Mouse (Mus musculus) embryonic facial prominence, embryonic 10.5 days (tissue): Measurements from ENCODE around the gene Rab36. TPM values are rescaled to one million over a fixed set of nuclear protein-coding genes. Genes with fewer than 3 reads are reported as not detected.
A peak's percentile ranks its signal among the peaks of the same experiment; 100 is the strongest.

Experiments
- DNase-seq: peaks from one replicate; pipeline ENCODE4 v3.0.0-alpha.2; 2017; ENCODE audit warnings: low spot score
- H3K27ac ChIP-seq: fragments of 300-500 bp; sonication (generic); replicated peaks from 2 replicates; pipeline ENCODE4 v1.5.1; 2016; ENCODE audit warnings: mild to moderate bottlenecking
- H3K27me3 ChIP-seq: fragments of 300-500 bp; sonication (generic); replicated peaks from 2 replicates; pipeline ENCODE4 v1.6.1; 2016; ENCODE audit warnings: low read depth, mild to moderate bottlenecking; ENCODE audit not compliant: poor library complexity, severe bottlenecking
- H3K36me3 ChIP-seq: fragments of 300-500 bp; sonication (generic); replicated peaks from 2 replicates; pipeline ENCODE4 v1.6.1; 2016; ENCODE audit warnings: mild to moderate bottlenecking, moderate library complexity
- H3K4me1 ChIP-seq: fragments of 300-500 bp; sonication (generic); 2 replicates; pipeline ENCODE4 v1.6.1; 2016
- H3K4me3 ChIP-seq: fragments of 300-500 bp; sonication (generic); 2 replicates; pipeline ENCODE4 v1.5.1; 2016; ENCODE audit warnings: mild to moderate bottlenecking, moderate library complexity
- H3K9me3 ChIP-seq: fragments of 300-500 bp; sonication (generic); 2 replicates; pipeline ENCODE4 v1.6.1; 2016; ENCODE audit warnings: mild to moderate bottlenecking
- WGBS: fragments of 180-500 bp; shearing (Covaris S2); methylation state at CpG from one replicate; pipeline ENCODE4 v1.1.7; 2016; 5-methylcytosine and 5-hydroxymethylcytosine counted together
- polyA plus RNA-seq: library from polyadenylated mRNA; unstranded; fragments of >200 nt; fragmentation: Nextera tagmentation; extraction: Ambion mirVana; gene quantifications from 2 replicates; pipeline ENCODE4 v1.2.1, GENCODE M21; 2016

Gene Rab36
- polyA plus RNA-seq, 1 experiment from 2014 or later, result 13.1 TPM

DNA sequence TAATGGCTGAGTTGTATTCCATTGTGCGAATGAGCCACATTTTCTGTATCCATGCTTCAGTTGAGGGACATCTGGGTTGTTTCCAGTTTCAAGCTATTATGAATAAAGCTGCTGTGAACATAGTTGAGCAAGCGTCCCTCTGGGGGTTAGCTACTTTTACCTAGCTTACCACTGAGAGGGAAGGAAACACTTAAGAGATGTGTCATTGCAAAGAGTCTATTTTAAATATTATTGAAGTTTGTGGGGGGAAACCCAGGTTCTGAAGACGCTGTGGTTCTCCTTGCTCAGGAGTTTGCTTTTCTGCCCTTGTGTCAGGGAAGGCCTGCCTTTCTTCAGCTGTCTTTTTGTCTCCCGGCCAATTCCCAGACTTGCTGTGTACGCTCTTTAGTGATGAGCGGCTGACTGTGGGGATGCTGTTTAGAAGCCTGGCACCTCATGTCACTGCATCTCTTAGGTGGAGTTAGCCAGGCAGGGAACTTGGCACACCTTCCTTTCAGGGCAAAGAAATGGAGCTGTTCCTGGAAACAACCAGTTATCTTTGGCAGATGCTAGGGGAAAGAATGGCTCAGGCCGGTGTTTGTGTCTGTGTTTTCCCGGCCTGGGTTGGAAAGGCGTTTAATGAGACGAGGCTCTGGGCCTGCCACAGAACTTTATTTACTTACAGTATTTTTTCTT, 54.8 kb downstream of the Rab36 start:
- Histone ChIP-seq H3K27ac (no peak overlapping the region), H3K4me3 (no peak overlapping the region), H3K27me3 (peaks cover 15% of the 10 kb centered on the region), H3K4me1 (peaks cover 33% of the 10 kb centered on the region), H3K36me3 (peaks cover 11% of the 10 kb centered on the region), H3K9me3 (no peaks in the 10 kb centered on the region)
- WGBS, result 91% methylated on average over 10 of the region's 10 CpGs
- DNase-seq, result no peak

DNA sequence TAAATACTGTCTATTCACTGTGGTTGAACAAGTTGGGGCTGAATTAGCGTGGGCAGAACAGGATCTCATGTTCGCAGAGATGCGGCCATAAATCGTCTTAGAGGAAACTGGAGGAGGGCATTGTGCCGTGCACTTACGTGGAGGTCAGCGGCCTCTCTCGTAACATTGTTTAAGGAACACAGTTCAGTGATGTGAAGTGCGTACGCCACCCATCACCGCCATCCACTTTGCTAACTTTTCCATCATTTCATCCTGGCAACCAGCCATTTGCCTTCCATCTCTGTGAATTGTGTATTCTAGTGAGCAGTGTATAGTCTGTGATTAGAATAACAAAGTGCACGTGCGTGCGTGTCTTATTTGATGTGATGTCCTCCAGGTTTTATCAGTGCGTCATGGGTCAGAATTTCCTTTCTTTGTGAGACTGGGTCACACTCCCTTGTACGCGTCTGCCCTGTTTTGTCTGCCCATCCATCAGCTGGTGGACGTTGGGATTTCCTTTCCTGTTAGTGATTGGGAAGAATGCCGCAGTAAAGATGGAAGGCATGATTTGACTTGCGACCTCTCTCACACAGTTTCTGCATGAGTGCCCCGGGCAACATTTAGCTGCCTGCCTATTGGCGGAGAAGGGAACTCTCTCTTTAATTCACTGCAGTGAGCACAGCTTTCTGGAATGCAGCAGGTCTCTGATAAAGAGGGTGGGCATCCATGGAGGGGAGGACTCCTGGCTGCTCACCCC, 56.6 kb downstream of the Rab36 start:
- no peak overlapping the region for H3K4me3 ChIP-seq

DNA sequence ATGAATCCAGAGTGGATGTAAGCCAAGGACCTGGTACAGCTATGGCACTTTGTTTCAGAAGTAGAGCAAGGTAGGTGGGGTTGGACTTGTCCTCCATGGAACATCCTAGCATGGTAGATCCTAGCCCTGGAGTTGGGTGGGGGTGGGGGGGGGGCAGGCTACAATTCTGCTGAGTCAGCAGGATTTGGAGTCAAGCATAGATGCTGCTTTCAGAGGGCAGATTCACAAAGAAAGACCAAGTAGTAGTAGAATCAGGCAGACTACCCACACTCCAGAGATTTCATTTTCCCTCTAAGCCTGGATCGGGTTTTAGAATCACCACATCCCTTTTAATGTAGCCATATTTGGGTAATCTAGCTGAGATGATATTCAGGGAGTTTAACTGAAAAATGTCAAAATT, 57.5 kb downstream of the Rab36 start:
- WGBS, result 98% methylated on average over 1 of the region's 1 CpGs
- peaks cover 60% of the 10 kb centered on the region for H3K4me1 ChIP-seq
- no peak overlapping the region for H3K4me3 ChIP-seq
- no peaks in the 10 kb centered on the region for H3K9me3 ChIP-seq
- H3K36me3 ChIP-seq, result no peaks in the 10 kb centered on the region
- DNase-seq, result no peak
- H3K27ac ChIP-seq, result no peak overlapping the region
- peaks cover 16% of the 10 kb centered on the region for H3K27me3 ChIP-seq

More for the DNA sequence above, 56.6 kb downstream of the Rab36 start:
- 56% methylated on average over 22 of the region's 22 CpGs for WGBS
- H3K4me1 ChIP-seq, result peaks cover 51% of the 10 kb centered on the region
- H3K27me3 ChIP-seq, result peaks cover 16% of the 10 kb centered on the region
- no peak overlapping the region for H3K27ac ChIP-seq
- no peaks in the 10 kb centered on the region for H3K9me3 ChIP-seq
- peak; percentile 52 for DNase-seq
- no peaks in the 10 kb centered on the region for H3K36me3 ChIP-seq

DNA sequence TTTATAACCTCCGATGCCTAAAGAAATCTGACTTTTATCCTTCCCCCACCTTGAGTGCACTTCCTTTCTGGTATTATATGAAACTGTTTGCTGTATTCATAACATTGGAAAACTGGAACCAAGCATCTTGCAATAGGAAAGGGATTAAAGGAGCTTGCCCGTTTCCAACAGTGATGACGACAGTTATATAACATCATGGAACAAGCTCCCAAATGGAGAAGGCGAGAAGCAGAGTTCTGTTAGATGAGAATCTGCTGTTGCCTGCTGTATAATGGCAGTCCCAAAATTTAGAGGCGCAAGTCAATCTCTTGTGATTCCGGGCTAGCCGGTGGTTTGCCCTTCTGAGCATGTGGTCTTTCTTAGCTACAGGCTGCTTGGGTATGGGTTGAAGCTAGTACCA, 58.4 kb downstream of the Rab36 start:
- Histone ChIP-seq H3K4me1 (peaks cover 63% of the 10 kb centered on the region), H3K9me3 (no peaks in the 10 kb centered on the region), H3K36me3 (no peaks in the 10 kb centered on the region), H3K4me3 (no peak overlapping the region), H3K27me3 (peaks cover 17% of the 10 kb centered on the region), H3K27ac (no peak overlapping the region)
- no peak for DNase-seq
- WGBS, result 96% methylated on average over 7 of the region's 7 CpGs

DNA sequence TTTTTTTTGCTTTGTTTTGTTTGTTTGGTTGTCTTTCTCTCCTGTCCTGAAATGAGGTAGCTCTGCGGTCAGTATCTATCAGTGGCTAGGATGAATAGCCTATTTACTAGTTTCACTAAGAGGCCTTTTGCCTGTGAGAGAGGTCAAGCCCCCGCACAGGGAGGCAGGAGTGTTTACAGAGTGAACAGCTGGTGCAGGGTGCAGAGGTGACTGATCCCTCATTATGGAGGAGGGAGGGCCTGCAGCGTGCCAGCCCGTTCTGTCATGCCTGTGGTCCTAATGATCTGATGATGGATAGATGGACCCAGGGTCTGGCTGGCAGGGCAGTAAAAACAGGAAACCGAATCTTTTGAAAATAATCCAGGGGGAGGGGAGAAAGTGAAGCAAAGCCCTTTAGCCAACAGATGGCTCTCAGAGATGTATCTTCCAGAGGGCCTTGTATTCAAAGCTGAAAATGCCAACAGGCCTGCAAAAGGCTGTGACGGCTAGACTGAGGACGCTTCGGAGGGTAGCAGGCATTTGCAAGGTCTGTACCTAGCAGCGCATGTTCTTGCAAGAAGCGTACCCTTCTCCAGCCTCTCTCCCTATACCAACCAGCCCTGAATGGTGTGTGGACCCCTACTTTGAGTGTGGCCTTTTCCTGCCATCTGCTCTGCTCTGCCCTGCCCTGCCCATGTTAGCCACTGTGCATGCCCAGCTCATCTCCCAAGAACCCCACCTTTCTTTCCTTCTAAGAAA, 61.8 kb downstream of the Rab36 start:
- WGBS, result 29% methylated on average over 10 of the region's 10 CpGs
- peak overlapping the region; percentile 63 for H3K27ac ChIP-seq
- no peaks in the 10 kb centered on the region for H3K9me3 ChIP-seq
- H3K27me3 ChIP-seq, result peaks cover 20% of the 10 kb centered on the region
- DNase-seq, result peak; percentile 77
- H3K36me3 ChIP-seq, result no peaks in the 10 kb centered on the region
- peaks cover 71% of the 10 kb centered on the region for H3K4me1 ChIP-seq
- no peak overlapping the region for H3K4me3 ChIP-seq

DNA sequence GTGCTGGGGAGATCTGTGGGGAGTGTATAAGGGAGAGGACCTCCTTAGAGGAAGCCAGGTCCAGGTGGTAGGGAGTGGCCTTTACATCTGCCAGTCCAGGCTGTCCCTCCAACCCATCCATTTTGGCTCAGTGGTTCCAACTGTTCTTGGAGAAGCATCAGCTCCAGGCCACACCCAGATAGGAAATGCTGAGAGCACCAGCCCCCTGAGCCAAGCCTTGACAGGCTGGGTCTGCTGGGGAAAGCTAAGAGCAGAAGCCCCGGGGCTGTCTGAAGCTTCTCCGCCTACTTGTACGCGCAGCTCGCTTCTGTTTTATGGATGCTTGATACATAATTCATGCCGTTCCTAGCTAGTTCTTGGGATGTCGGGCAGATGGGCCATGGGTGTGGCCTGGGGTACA, 63.4 kb downstream of the Rab36 start:
- WGBS, result 85% methylated on average over 7 of the region's 7 CpGs
- Histone ChIP-seq H3K4me3 (no peak overlapping the region), H3K9me3 (no peaks in the 10 kb centered on the region), H3K27me3 (peaks cover 18% of the 10 kb centered on the region), H3K36me3 (no peaks in the 10 kb centered on the region), H3K27ac (no peak overlapping the region), H3K4me1 (peaks cover 79% of the 10 kb centered on the region)
- DNase-seq, result no peak

DNA sequence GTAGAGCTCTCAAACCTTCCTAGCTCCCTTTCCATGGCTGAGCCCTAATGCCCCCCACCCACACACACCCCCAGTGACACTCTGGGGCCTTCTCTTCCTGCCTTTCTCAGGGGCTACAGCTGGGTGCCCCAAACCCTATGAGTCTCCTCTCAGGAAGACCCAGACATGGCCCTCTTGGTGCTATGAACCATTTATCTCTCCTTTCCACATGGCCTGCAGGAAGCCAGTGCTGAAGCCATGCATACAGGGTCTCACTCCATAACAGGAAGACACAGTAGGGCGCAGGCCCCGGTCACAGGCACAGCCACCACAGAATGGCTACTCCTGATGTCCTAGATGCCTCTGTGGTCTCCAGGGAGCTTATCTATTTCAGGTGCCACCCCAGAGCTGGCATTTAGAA, 66.6 kb downstream of the Rab36 start:
- no peak for DNase-seq
- peaks cover 61% of the 10 kb centered on the region for H3K4me1 ChIP-seq
- peak overlapping the region; percentile 51; the same call in 1 of the 2 replicates for H3K27ac ChIP-seq
- WGBS, result 86% methylated on average over 2 of the region's 2 CpGs
- H3K36me3 ChIP-seq, result no peaks in the 10 kb centered on the region
- H3K27me3 ChIP-seq, result peaks cover 4% of the 10 kb centered on the region
- H3K4me3 ChIP-seq, result no peak overlapping the region
- no peaks in the 10 kb centered on the region for H3K9me3 ChIP-seq

Other genes with a start within 250 kb of the Rab36 start
- gene Gnaz, start 69.9 kb upstream of the Rab36 start, polyA plus RNA-seq, result 5.1 TPM in 2 replicates
- not detected in 2 replicates for gene Rsph14, start 4.5 kb upstream of the Rab36 start, polyA plus RNA-seq
- gene Bcr, start 23.5 kb downstream of the Rab36 start, polyA plus RNA-seq, result 8.1 and 9.1 TPM in 2 replicates
- gene Specc1l, start 175.0 kb downstream of the Rab36 start, polyA plus RNA-seq, result 41.9 and 43.3 TPM in 2 replicates